Mouse (Mus musculus) T-helper 1 cell (primary cell): ENCODE data around the gene Nek7.

ENCODE experiments used
- in situ Hi-C: fragments of 300-600 bp; cut with MboI, MseI; formaldehyde crosslinking; loops from one replicate; pipeline ENCODE4 v1.15.1; 2025; ENCODE audit warnings: high pct_unique_total_duplicates

The Nek7 gene

DNA sequence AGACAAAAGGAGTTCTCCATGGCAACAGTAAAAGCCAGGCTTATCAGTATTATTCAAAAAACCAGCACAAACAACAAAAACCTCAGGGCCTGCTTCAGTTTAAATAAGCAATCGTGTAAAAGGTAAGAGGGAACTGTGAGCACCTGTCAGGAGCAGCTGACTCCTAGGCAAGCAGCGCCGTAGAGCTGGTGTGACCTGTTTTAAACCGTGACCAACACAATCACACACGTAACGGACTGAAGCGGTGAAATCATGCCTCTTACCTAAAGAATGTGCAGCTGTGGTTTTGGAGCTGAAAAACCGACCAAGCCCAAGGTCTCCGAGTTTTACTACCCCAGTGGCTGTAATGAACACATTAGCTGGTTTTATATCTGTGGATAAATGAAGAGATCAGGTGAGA lies 104.6 kb downstream of the Nek7 start:
- in situ Hi-C loops: no loop called here

DNA sequence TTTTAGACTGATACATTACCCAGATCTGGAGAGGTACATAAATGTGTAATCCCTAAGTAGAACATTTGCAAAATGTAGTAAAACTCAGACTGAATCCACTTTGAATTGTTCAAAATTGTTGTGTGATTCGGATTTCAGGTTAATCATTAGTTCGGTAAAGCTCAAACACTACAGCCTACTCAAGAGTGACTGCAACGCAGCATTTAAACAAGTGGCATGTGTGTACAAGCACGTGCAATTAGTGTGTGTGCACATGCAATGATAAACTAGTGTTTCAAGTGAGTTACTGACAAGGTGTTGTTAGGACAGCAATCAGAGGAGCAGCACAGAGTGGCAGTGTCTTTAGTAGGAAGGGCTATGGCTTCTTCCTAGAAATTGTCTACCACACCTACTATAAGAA lies 106.0 kb downstream of the Nek7 start:
- in situ Hi-C loops: no loop called here

DNA sequence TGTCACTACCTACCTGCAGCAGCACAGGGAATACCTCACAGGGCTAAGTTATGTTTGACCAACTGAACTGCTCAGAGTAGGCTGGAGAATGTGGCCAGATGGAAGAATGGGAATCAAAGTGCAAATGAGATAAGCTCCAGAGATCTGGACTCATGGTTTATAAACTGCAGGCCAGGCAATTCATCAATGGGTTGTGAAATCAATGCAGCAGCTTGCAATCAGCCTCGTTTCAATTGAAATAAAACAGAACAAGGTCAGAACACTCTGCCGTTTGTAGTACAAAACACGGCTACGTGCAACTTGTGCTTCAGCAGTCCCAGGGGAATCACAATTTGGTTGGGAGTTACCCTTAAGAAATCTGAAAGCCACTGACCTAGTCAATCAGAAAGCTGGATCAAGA lies 109.4 kb downstream of the Nek7 start:
- in situ Hi-C loops: no loop called here

DNA sequence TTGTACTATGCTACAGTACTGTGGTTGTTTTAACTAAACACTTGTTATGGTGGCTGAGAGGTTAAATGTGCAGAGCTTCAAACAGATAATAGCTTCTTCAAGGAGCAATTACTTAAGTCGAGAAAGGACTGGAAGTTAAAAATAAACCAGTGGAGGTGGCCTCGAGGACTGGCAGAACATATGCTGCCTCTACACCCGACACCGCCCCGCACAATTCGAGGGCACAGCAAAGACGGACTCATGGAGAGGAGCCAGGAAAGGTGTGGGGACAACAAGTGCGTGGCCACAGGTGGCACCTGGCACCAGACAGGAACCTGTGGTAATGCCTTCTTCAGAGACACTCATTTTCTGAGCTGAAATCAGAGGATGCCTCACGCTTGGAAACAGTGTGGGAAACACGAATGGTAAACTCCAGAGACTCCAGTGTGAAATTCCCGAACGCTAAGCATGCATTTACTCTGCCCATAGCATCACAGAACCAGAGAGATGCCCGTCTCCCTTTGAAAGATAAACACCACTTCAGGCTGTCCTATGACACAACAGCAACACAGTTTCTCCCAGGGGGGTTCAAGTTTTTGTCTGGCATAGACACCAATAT lies 112.4 kb downstream of the Nek7 start:
- in situ Hi-C loops: no loop called here

DNA sequence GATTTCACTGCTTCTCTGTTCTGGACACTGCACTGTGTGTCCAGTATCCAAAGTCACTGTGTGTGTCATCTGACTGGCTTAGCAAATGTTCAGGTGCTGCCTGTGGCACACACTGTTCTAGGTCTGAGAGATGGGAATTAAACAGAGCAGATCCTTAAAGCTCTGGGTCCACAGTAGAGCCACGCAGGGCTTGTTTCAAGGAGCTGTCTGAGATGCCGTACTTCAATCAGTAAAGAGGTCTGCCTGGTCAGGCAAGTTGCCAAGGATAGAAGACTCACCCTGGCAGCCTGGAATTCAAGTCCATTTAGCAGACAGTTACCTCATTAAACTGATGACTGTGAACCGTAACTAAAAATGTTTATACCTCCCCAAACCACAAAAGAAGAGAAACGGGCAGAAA lies 112.9 kb downstream of the Nek7 start:
- in situ Hi-C loops: no loop called here

DNA sequence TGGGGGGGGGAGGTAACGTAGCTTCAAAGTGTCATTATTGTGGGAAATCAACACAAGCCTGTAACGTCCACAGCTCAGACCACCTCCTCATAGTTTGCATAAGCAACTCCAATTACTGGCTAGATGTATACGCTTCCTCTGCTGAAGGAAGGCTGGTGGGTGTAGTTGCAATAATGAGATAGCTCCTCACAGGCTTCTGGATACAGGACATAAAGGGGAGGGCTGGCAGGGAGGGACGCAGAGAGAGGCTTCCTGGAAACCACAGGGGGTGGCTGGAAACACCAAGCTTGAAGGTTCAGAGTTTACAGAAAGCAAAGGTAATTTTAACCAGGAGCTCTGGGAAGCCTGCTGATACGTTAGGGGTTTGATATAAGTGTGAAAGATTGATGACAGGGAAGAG lies 115.7 kb downstream of the Nek7 start:
- in situ Hi-C loops: no loop called here

DNA sequence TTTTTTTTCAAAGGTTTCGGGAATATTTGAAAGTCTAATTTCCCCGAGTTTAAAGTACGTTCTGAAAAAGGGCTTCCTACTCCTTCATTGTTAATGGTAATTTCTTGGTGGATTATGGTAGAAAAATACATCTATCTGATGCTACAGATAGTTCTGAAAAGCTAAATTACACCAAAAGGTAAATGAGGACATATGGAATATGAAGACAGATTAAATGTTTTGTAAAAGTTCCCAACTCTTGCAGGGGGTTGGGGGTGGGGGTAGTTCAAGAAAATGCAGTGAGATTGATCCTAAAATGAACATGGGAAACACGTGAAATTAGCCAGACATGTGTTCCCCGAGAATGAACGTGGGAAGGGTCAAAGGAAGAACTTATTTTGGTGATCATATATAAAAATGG lies 119.2 kb downstream of the Nek7 start:
- in situ Hi-C loops: no loop called here

DNA sequence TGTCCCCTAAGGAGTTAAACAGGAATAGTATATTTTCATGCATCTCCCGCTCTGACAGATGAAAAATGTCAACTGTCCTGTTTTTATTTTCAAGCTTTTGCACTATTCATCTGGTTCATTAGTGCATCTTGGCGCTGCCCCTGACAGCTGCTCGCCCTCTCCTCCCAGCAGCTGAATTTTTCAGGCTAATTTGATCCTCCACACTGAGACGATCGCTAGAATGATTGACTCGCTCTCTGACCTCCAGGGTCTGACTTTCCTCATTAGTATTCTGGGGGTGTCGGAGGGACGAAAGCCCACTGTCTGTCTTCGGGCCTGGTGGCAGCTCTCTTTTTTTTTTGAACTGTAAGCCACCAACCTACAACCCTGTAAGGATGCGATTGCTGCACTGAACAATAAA lies 119.8 kb downstream of the Nek7 start:
- in situ Hi-C loops: no loop called here

DNA sequence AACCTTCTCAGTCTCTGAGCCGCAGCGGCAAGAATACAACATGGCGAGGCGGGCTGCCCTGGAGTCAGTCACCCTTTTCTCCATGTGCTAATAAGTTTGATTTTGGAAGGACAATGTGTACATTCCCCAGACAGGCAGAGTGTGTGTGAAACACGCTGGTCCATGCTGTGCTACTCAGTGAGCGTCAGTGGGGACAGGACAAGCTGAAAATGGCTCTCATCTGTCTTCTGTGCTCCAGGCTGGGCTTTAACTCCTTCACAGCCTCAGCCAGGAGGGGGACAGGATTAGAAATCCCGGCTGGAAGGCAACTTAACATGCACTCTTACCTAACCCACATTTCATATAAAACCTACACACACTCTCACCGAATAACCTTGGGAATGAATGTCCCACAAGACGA lies 120.5 kb downstream of the Nek7 start:
- in situ Hi-C loops: no loop called here

DNA sequence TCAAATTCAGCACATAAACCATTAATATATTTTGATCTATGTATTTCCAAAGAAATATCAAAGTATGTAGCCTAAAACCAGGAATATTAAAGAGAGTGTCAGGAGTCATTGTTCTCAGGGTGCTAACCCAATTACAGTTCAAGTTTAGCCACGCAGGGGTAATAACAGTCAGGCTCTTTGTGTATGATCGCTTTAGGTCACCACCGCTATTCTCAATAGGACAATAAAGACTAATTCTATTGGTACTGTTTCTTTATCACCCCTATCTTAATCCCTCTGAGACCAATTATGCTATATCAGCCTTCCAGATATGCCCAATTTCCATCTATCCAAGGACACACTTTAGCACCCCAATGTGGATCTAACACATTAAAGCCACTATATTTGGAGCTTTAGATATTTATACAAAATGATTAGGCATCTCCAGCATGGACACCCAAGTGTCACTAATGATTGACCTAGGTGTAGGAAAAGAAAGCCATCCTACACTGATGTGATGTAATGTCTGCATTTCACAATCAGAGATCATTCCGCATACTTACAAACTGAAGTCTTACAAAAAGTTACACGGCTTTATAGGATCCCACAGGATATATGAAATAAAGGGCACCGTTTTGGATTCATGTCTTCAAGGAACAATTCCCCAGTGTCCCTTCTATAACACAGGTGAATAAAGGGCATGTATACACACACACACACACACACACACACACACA lies 128.4 kb downstream of the Nek7 start:
- in situ Hi-C loops: no loop called here

DNA sequence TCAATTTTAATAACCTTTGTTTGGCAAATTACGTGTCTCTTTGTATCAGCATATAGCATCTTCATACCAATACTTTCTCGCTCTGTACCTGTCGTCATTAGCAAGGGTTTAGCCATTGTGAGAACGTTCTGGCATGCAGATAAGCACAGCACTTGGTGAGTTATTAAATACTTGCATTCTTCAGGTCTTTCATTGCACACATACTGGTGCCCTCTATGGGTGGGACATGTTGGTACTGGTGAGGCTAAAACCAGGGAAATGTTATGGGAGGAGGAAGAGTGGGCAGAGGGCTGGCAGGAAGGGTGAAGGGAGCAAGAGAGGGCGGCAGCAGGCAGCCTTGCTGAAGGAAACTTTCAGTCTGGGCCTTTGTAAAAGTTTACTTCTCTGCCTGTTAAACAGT lies 132.4 kb downstream of the Nek7 start:
- in situ Hi-C loops: no loop called here

DNA sequence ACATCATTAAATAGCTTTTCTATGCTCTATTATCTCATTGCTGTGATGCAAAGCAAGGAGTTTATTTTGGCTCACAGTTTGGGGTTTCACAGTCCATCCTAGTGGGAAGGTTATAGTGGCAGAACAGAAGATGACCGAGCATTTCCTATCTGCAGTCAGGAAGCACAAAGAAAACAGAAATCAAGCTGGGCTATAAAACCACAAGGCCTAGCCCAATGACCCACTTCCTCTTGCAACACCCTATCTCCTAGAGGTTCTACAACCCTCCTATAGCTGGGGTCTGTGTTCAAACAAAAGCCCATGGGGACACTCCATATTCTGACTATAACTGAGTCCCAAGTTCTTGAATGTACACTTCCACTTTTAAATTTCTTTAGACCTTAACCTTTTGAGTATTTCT lies 139.2 kb downstream of the Nek7 start:
- in situ Hi-C loops: no loop called here

DNA sequence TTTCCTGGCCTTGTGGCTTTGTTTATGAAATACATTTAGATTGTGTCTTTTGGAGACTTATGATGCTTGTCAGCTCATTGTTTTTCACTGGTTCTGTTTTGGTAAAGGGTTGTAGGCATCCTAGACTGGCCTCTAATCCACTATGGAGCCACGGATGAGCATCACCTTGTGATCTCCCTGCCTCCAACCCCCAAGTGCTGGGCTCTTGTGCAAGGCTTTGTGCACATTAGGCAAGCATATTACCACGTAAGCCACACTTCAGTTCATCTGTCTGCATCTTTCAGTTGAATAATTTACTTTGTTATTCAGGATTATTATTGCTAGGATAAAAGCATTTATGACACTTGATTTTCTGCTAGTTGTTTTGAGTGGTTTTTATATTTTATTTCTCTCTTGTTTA lies 154.6 kb downstream of the Nek7 start:
- in situ Hi-C loops: no loop called here

DNA sequence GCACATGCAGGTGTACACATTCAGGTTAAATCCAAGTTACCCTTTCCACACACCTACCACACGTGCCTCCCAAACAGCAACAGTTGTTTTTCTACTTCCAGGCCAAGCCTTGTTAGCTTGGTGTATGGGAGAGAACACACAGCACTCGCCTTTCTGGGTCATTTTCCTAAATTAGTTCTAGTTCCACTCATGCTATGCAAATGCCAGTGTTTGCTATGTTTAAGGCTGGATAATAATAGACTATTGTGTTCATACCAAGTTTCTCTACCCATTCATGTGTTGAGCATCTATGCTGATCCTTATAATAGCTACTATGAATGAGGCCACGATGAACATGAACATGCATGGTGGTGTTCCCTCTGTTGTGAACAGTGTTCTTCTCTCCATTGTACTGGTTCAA lies 158.5 kb downstream of the Nek7 start:
- in situ Hi-C loops: no loop called here

DNA sequence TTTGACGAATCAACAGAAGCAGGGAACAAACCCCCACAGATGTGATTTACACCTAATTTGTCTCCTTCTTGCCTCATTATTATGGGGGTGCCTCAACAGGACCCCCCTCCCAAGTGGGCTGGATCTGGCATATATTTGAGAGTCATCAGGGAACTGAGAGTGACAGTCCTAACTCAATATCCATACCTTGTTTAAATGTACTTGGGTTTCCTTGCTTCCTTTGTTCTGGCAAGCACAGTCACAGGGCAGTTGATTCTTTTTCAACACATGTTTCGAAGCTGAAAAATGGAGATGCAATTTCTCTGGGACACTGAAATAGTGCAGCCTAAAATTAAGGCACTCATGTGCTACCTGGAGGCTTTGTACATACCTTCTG lies 170.5 kb downstream of the Nek7 start:
- in situ Hi-C loops: no loop called here

DNA sequence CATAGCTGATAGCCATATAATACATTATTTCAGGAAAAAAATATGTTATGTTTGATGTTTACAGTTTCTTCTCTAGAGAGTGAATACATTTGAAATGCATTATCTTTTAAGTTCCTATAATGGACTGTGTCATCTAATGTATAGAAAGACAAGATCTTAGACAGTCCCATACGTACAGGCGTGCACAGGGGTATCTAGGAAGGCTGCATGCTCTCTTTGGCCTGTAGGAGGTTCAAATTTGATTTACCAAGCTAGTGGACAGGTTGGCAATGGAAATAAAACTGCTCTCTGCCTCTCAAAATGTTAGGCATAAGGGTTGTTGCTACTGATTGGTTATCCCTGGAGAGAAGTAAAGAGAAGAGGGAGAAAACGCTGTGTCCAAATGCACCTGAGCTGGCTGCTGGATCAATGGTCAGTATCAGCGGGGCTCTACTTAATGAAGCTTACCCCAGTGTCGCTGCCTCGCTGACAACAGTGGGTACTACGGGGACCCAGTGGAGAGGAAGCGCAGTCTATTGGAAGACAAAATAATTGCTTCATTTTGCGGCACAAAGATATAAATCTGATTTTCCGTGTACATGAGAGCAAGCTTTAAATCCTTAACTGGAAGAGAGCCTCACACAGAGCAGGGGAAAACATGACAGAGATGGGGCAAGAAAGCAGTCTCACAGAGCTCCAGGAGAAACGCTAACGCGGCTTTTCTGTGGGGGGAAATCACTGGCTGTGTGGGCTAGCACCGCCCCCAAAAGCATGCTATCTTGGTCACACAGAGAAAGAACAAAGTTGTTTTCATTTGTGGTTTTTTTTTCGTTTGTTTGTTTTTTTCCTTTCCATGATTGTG lies 171.1 kb downstream of the Nek7 start:
- in situ Hi-C loops: no loop called here

DNA sequence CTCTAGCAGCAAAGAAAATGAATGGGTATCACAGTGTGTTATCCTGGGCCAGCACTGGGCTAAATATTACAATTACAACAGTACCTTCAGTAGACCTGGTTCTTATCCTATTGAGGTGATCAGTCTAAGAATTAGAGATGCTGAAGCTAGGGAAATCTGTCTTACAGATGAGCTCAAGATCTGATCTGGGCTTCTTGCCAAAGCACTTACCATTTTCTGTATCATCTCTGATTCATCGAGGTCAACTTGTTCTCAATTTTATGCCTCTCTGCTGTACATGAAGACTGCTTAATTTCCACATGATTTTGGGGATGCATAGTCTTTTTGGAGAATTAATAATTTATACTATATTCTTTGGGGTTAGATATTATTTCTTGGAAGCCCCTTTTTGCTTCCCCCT lies 173.1 kb downstream of the Nek7 start:
- in situ Hi-C loops: no loop called here
